Mouse (Mus musculus): ENCODE data around the gene Tmem201. TPM values are rescaled to one million over a fixed set of nuclear protein-coding genes. Genes with fewer than 3 reads are reported as not detected.

Gene Tmem201
- polyA plus RNA-seq, 1 experiment from 2014 or later, result 36.2 TPM

DNA sequence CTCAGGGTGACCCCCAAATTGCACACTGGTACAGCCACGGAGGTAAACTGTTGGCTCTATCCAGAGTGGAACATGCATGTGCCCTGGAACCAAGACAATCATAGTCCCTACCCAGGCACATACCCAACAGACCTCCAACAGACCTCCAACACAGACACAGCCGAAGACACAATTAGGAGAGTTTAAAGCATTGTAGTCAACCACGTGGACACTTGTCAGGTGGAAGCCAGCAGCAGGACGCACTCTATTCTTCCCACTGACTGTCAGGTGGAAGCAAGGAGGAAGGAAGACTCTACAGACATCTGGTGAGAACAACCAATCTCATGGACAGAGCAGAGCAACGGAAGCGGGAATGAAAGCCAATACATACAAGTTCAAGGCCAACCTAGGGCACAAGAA, 72.2 kb downstream of the Tmem201 start:
- 0 out of 2 replicates have a peak, but pooled peaks cover 5% of the 10 kb centered on the region for H3K4me1 ChIP-seq
- no peak overlapping the region for H3K27ac ChIP-seq
- 89% methylated on average over 6 of the region's 6 CpGs for WGBS
- no peaks in the 10 kb centered on the region for H3K9me3 ChIP-seq
- H3K4me3 ChIP-seq, result no peak overlapping the region
- no peak for ATAC-seq (ENCODE audit: low FRiP score, low read depth)
- H3K27me3 ChIP-seq, result no peaks in the 10 kb centered on the region
- no peaks in the 10 kb centered on the region for H3K36me3 ChIP-seq
- H3K4me2 ChIP-seq (replicated peaks), result no peak overlapping the region
- H3K9ac ChIP-seq, result no peak overlapping the region

Other genes starting within 250 kb of the Tmem201 start
- 80.3 and 83.9 TPM in 2 replicates for gene Ctnnbip1, start 219.8 kb downstream of the Tmem201 start, polyA plus RNA-seq (2015; fragmentation: Nextera tagmentation; extraction: Ambion mirVana)
- gene Clstn1, start 151.6 kb downstream of the Tmem201 start, polyA plus RNA-seq (2015; fragmentation: Nextera tagmentation; extraction: Ambion mirVana), result 45.2 and 48.1 TPM in 2 replicates
- 4.7 and 5.0 TPM in 2 replicates for gene Pik3cd, start 35.5 kb downstream of the Tmem201 start, polyA plus RNA-seq (2015; fragmentation: Nextera tagmentation; extraction: Ambion mirVana)
- gene Slc25a33, start 36.2 kb upstream of the Tmem201 start, polyA plus RNA-seq (2015; fragmentation: Nextera tagmentation; extraction: Ambion mirVana), result 14.4 and 15.5 TPM in 2 replicates
- gene Spsb1, start 217.0 kb upstream of the Tmem201 start, polyA plus RNA-seq (2015; fragmentation: Nextera tagmentation; extraction: Ambion mirVana), result 18.1 and 22.3 TPM in 2 replicates